Mouse (Mus musculus) ES-Bruce4 (cell line): Measurements from ENCODE around the gene Shank2.

Experiments used
- CTCF ChIP-seq: IDR thresholded peaks from one replicate; pipeline ENCODE4 v1.8.1; 2011; ENCODE audit warnings: low read depth, low read length
- EP300 ChIP-seq: IDR thresholded peaks from 2 replicates; pipeline ENCODE4 v1.6.1; 2011; ENCODE audit warnings: low read depth, low read length; ENCODE audit not compliant: insufficient read depth
- POLR2A ChIP-seq: IDR thresholded peaks from one replicate; pipeline ENCODE4 v1.8.1; 2011; ENCODE audit warnings: low read length; ENCODE audit not compliant: insufficient read depth

- TF ChIP-seq POLR2A (no peak), CTCF (no peak), EP300 (no peak)
Measured at GRCm38 (mm10) chr7:143952130-143952529, 49.6 kb upstream of the Shank2 start.
